Mouse (Mus musculus) heart, postnatal 4 days (tissue): ENCODE data around the gene Alkbh3. TPM values are rescaled to one million over a fixed set of nuclear protein-coding genes. Genes with fewer than 3 reads are reported as not detected.

Experiments used
- DNase-seq: peaks from one replicate; pipeline ENCODE4 v3.0.0; 2021
- total RNA-seq, 2 experiments: library from RNA; stranded (reverse); gene quantifications; 2 replicates each; pipeline ENCODE4 v1.2.3; 2021

The Alkbh3 gene
- 10 to 100 TPM; 72.4 to 82.2 TPM for total RNA-seq

GRCm38 (mm10) chr2:94010335-94011291 lies at the start of gene Alkbh3:
Gene Alkbh3, minus strand, starts transcription at chr2:94010807.
- DNase-seq, result peak; percentile 96

GRCm38 (mm10) chr2:94059459-94059858 lies 48.9 kb upstream of the Alkbh3 start:
- peak; percentile 50 for DNase-seq

DNA sequence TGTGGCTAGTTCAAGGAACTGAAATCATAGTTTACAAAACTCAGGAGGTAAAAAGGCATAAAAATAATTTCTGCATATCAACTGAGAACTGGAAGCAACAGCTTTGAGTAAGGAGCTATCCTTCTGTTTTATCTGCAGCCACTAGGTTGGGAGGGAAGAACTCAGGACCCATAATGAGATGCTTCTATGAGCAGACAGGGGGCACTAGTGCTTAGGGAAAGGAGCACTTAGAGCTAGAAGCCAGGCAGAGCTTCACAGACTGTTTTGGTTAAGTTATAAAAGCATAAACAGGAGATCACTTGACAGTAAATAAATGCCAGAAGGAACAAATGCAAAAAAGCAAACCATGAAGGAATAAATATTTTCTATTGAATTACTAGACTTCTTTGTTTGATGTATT lies 44.2 kb upstream of the Alkbh3 start:
- peak; percentile 48 for DNase-seq

DNA sequence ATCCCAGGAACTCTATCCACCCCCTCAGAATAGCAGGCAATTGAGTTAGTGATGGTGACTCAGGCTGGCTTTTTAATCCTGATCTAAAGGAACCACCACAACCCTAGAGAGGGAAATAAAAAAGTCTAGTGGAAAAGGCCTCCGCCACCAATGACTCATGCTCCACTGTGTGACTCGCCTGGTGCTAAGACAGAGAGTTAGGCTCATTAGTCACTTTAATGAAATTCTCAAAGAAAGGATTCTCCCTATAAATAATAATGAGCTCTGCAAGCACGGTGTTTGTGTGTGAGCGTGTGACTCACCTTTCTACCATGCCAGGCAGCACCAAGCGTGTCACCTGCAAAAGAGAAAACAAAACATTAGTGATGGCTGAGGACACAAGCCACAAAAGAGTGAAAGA lies 41.3 kb upstream of the Alkbh3 start:
- no peak for DNase-seq

- DNase-seq, result no peak
Measured at GRCm38 (mm10) chr2:94050901-94051300, 40.3 kb upstream of the Alkbh3 start.

DNA sequence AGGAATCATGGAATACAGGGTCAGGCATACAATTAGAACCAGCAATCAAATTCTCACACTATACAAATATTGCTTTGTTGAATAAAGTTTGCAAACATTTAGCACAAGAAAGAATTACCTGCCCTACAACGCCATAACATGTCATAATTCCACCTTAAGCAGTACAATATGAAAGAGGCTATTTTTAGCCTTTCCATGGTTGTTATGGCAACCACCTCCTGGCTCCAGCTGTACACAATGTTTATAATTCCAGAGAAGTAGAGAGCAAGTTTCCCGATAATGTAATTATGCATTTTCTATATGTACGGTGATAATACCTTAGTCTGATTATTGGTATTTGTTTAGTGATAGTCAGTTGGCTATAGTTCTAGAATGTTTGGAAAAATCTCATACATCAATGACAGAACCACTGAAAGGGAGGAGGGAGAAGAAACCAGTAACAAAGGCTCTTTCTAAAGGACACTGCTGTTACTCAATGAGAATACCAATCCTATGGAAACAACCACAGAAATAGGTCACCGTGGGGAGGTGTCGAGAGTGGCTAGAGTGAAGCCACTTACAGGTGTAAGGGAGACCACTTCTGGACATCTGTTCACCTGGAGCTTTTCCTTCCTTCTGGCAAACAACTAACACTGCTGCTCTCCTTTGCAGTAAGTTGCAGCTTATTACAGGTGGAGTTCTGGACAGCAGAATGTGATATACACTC lies 39.0 kb upstream of the Alkbh3 start:
- DNase-seq, result no peak

DNA sequence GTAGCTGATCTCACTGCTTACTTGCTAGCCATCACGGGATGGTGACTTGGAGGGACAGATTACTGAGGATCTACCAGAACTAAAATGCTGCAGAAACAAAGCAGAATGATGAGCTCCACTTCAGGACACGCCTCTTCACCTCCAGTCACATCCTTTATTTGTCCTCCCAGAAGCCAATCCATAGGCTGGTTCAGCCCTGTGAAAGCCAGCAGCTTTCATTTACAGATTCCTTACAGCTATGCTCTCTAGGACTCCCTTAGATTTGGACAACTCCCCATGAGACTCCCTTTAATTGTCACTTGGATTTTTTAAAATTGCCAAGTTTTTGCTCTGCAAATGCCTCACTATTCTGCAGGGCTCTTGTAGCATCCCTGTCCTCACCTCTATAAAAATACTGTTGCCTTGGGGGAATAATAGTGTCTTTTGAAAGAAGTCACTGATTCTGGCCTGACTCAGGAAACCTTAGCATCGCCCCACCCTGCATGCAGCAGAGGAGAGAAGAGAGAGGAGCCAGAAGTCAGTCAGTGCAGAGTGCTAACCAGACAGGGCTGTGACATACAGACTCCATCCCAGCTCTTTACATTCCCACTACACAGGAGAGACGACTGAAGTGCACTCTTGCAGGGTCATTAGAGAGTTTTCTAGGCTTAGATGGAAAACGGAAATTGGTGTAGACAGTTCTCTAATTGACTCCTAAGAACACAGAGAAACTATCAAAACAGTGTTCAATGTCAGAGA lies 38.3 kb upstream of the Alkbh3 start:
- no peak for DNase-seq

- no peak for DNase-seq
Measured at GRCm38 (mm10) chr2:94048271-94048670, 37.7 kb upstream of the Alkbh3 start.

DNA sequence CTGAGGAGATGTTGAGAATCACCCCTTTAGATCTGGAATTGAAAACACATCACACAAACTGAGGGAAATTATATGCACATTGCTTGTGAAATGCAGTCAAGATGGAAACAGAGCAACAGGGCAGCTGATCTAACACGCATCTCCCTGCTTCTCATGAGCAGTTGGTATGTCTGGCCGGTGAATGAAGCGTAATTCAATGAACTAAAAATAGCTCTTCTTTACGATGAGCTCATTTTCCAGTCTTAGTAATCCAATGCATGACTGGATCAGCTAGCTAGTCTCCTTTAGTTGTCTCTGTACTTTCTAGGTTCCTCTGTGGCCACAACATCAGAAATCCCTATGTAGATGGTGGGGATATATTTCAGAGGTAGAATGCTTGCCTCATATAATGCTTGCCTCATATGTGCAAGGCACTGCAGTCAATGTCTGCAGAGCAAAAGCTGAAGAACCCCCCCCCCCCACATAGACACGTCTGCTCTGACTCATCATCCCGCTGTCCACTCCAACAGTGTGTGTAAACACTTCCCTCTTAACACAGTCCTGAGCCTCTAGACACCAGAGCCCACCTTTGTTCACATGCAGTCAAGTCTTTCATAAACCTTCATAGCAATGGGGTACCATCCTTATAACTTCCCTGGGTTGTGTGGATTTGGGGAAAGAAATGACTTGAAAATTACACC lies 34.9 kb upstream of the Alkbh3 start:
- DNase-seq, result peak; percentile 6

- no peak for DNase-seq
Measured at GRCm38 (mm10) chr2:94044174-94044573, 33.6 kb upstream of the Alkbh3 start.

DNA sequence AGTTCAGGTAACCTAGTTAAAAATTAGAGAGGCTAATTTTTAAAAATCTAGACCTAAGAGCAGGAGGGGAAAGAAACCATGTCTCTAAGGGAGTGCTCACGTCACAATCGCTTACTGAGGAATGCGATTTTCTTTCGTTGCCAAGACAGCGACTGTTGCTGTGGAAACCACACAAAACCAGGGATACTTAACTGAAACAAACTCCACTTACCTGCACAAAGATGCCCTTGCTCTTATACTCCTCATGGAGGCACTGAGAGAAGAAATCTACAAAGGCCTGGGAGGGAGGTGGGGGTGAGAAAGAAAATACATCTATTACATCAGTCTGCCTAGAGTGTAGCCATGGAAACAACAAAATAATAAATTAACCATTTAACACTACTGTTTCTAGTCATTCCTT lies 33.1 kb upstream of the Alkbh3 start:
- no peak for DNase-seq

- DNase-seq, result no peak
Measured at GRCm38 (mm10) chr2:94042461-94042860, 31.9 kb upstream of the Alkbh3 start.

DNA sequence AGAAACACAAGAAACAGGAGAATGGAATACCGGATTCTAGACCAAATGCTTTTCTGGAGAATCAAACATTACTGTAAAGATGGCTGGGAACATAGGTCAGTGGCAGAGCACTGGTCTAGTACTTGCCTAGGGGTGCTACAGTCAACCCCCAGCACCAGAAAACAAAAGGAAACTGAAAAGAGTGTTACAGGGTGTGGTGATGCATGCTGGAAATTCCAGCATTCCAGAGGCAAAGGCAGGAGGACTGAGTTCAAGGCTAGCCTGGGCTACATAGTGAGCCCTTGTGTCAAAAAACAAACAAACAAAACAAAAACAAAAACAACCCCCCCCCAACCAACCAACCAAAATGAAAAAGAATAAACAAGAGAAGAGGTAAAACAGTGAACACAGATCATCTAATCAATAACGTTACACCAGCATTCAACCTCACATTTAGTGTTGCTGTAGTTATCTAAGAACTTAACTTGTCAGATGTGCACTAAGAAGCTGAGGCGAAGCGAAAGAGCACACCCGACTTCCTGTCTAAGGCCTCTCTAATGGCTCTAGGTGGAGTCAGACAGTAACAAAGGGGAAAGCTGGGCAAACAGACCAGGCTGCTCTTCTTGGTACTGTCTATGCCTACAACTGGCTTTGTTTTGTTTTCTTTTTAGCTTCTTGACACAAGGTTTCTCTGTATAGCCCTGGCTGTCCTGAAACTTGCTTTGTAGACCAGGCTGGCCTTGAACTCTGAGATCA lies 30.0 kb upstream of the Alkbh3 start:
- DNase-seq, result no peak

DNA sequence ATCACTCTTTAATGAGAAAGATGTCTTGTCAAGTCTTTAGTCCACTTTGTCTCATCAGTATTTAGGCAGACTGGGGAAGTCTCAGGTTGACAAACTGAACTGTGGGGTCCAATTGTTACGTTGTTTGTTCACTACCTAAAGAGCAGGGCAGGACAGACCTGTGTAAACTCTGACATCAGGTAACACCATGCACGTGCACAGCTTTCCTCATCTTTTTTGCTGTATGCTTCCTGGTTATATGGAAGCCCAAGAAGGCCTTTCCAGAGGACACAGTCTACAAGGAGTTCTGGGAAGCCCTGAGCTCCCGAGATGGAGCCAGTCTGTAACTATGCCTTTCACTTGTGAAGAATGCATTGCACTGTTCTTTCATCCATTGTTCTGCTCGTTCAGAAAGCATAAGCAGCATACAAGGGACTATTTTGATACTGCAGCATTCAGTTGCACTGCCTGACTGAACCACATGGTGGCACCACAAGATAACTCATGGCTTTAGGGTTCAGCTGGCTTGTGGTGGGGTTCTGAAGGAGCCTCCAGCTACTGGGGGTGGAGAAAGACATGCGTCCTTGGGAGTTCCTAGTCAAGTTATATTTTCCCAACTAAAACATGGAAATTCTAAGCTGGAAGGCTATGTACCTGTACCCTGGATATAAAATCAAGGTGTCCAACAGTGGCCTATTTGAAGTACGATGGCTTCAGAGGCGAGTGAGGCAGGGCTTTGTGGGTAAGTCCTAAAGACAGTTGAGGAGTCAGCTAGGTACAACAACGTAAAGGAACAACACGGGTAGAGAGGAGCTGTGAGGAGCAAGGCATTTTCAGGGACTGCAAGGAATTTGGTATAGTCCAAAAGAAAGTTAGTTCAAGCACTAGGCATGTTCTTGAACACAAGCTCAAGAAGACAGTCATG lies 25.1 kb upstream of the Alkbh3 start:
- peak; percentile 82 for DNase-seq

- DNase-seq, result no peak
Measured at GRCm38 (mm10) chr2:94030602-94031001, 20.0 kb upstream of the Alkbh3 start.

DNA sequence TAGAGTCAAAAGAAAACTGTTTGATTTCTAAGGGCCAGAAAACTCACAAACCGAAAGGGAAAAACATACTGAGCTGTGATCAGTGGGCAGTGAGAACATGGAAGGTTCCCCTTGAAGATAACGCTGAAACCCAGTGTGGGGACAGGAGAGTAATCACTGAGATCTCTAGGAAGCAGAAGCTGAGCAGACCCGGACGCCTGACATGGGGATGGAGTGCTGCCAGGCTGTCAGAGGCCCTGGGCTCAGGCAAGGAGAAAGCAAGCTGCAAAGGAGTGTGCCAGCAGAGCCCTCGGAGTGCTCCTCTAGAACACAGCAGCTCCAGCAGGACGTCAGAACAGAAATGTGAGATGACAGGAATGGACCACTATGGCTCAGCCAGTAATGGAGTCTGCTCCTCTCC lies 14.0 kb upstream of the Alkbh3 start:
- DNase-seq, result no peak

DNA sequence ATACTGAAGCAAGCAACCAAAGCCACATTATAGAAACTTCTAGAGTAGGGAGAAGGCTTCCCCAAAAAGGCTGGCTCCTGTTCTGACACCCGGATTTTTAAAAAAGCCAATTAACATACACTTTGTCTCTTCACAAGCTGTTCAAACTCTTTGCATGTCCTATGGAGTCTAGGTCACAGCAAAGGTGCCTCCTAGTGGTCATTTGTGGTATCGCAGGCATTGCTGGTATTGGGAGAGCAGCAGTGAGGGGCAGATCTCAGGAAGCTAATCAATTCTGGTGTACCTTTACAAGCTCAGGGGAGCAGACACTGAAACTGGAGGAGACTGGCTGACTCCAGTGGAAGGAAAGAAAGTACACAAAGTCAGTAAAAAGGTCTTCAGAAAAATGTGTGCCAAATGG lies 8.3 kb downstream of the Alkbh3 start:
- DNase-seq, result peak; percentile 93

DNA sequence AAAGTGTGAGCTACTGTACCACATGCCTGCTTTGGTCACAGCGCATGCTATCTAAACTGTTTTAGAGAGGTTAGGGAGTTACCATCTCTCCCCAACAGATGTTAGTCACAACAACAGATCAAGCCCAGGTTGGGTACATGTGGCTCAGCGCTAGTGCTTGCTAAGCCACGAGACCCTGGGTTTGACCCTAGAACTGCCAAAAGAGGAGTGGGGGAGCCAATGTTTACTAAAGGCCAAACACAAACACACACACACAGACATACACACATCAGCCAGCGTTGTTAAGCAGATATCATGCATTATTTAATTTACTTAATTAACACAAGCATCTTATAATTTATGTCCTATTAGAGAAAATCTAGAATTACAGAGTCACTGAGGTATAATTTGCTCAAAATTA lies 8.7 kb downstream of the Alkbh3 start:
- no peak for DNase-seq

DNA sequence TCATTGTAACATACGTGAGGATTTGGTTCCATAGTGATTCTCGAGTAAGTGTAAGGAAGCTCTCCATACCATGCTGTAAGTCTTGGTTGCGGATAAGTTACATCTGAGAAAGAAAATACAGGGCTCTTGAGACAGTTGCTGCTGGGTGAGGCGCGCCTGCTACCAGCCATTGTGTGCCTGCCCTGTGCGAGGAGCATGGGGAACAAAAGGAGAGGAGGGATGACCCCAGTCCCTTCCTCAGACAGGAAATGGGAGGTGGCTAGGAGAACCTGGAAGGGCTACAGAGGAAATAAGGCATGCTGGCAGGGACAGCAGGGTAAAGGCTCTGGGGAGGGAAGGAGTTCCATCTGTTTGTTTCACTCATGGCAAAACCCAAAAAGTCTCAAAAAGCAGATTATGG lies 9.2 kb downstream of the Alkbh3 start:
- DNase-seq, result peak; percentile 19

- DNase-seq, result no peak
Measured at GRCm38 (mm10) chr2:93996254-93996653, 14.4 kb downstream of the Alkbh3 start, which contains the start of gene Gm27027. Gene Gm27027, minus strand, starts transcription at chr2:93996354.
